Mouse (Mus musculus) adrenal gland, postnatal 10 days (tissue): ENCODE measurements at regions not wholly inside any gene's neighbourhood (a gene's known extent, or its start where the extent isn't known, plus 50 kb on each side); places are given as distances from the start of the nearest gene placed in this dataset.
A peak's percentile ranks its signal among the peaks of the same experiment; 100 is the strongest.

Source experiments
- DNase-seq: peaks from one replicate; pipeline ENCODE4 v3.0.0; 2021; ENCODE audit warnings: mixed read lengths

DNA sequence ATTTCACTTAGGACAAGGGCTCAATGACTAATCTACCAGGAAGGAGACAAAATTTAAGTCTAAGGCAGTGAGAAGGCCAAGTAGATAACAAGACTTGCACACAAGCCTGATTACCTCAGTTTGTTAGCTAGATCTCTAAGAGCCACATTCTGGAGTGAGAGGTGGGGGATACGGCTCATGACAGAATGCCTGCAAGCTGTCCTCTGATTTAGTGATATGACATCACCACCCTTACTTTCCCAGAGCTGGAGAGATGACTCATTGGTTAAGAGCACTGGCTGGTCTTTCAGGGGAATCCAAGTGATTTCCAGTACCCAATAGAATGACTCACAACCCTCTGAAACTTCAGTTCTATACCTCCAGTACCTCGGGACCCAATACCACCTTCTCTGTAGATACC lies 177.5 kb upstream of the Lyplal1 start:
- DNase-seq: no peak

DNA sequence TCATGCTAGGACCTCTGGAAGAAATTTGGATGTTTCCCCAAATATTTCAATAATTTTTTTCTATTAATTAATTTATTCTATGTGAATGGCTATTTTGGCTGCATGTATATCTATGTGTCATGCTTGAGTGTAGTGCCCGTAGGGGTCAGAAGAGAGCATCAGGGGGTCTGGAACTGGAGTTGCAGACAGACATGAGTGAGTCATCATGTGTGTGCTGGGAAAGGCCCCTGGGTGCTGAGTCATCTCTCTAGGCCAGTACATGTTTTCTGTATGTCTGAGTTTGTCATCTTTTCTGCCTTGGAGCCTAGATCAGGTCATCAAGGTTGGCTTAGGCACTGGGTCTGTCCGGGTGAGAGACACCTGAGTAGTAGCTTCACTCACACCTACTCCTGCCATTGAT lies 172.0 kb upstream of the Lyplal1 start:
- peak; percentile 3 for DNase-seq

- DNase-seq: no peak
Observed at GRCm38 (mm10) chr1:186287831-186288230, 170.7 kb upstream of the Lyplal1 start.

GRCm38 (mm10) chr1:186286401-186286800 lies 169.3 kb upstream of the Lyplal1 start:
- DNase-seq: no peak

DNA sequence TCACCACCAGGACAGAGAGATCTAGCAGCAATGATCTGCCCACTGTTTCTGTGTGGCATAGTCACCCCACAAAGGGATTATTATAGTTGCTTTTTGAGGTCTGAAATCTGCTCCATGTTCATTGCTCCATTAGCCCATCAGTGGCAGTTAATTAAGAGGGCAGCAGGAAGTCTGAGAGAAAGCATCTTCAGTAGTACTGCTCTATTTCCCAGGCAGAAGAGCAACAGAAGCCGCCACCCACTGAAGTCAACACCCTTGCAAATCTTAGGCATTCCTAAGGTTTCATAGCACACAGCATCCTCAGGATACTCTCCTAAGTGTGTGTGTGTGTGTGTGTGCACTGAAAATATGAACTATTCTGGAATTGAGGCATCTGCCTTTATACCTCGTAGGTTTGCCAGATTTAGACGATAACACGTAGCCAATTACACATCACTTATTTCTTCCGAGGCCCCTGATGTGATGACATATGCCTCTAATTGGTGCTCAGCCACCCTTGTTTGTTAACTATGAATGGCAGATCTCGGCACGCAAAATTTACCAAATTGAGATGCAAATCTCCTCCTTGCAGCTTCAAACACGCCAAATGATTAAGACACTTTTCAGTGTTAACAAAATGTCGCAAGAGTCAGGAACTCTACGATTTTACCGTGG lies 161.0 kb upstream of the Lyplal1 start:
- no peak for DNase-seq

GRCm38 (mm10) chr1:186271436-186271835 lies 154.3 kb upstream of the Lyplal1 start:
- DNase-seq: no peak

DNA sequence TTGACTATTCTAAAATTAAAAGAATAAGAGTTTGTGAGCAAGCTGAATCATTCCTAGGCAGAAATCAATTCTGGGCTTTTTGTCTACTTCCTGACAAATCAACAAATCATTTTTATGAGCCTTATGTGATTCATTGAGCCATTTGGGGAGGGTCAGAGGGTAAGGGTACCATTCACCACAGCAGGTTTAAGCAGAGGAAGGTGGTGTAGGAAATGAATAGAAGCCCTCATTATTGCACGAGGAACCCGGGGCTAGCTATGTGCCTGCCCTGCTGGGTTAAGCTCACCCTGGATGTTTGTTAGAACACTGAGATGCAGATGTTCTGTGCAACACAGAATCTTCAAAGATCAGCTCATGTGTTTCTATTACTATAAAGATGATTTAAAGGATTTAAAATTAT lies 150.2 kb upstream of the Lyplal1 start:
- no peak for DNase-seq

DNA sequence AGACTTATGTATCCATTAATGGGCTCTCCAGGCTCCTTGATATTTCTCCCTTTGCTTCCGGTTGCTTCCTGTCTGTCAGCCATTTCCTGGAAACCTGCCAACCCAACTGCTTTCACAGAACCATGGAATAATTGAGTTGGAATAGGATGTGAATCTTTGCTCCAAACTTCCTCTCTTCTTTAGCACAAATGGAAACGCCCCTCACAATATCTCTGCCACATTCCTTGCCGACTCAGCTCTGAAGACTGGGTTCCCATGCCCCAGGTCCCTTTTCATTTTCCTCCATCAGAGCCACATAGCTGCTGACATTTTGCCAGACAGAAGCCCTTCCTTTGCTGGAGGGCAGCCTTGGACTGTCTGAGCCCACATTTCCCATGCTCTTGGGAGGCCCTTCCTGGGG lies 147.5 kb upstream of the Lyplal1 start:
- DNase-seq: peak; percentile 30

DNA sequence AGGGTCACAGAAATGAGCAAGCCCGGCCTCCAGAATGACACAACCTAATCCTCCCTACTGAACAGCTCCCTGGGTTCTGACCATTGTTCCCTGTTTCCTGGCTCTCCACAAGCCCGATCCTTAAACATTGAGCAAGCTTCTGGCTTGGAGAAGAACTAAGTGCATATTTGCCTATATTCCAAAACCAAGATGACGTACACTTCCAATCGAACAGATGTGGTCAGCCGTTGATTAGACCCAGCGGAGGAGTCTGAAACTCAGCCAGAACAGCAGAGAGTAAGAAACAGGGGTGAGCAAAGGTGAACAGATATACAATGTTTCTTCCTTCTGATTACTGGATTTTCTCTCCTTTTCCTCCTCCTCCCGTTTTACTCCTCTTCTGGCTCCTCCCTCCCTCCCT lies 146.8 kb upstream of the Lyplal1 start:
- no peak for DNase-seq

GRCm38 (mm10) chr1:186263196-186263595 lies 146.1 kb upstream of the Lyplal1 start:
- DNase-seq: no peak

DNA sequence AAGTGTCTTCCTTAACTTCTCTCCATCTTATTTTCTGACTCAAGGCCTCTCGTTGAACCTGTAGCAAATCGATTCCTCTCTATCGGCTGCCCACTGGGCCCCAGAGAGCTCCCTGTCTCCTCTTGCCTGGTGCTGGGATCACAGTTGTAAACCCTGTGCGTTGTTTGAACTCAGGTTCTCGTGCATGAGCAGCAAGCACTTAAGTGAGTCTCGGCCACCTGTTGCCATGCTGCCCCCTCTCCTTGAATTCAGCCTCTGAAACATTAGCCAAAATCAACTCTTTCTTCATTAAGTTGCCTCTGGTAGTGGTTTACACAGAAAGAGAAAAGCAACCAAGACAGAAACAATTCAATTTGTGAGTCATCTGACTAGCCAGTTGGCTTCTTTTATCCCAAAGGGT lies 144.9 kb upstream of the Lyplal1 start:
- no peak for DNase-seq

DNA sequence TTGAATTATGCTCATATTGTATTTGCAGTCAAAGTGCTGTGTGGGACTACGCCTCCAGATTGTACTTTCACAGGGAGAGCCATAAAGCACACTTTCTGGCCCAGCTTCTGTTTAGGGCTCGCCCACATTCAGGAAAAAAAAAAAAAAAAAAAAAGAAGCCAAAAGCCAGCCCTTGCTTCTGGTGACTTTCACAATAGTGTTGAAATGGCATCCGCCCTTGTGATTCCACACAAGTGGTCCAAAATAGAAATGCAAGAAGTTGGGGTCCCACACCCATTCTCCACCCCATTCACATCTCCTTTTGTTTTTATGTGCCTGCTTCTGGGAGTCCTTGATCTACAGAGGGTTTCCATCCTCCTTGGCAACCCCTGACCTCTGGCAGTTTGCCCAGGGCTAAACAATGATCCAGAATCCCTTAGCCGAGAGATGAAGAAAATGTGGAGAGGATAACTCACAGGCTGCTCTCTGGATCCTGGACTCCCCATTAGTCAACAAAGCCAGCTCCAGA lies 144.3 kb upstream of the Lyplal1 start:
- DNase-seq: peak; percentile 79

GRCm38 (mm10) chr1:186257611-186258010 lies 140.5 kb upstream of the Lyplal1 start:
- DNase-seq: no peak

- no peak for DNase-seq
Observed at GRCm38 (mm10) chr1:186255476-186256080, 138.5 kb upstream of the Lyplal1 start.

DNA sequence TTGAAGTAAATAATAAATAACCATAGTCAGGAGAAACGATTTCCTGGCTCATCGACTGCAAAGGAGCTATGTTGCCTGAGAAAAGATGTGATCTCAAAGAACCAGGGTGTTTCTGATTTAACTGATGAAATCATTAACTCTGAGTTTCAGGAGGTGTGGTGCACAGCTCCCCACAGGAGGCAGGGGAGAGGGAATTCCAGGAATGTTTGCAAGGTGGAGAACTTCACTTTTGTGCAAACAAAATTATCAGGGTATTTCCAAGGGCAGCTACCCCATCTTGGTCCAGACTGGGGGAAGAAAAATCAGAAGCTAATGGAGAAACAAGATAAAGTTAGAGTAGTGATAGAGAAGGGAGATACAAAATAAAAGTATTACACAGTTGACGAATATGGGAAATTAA lies 137.4 kb upstream of the Lyplal1 start:
- DNase-seq: no peak

DNA sequence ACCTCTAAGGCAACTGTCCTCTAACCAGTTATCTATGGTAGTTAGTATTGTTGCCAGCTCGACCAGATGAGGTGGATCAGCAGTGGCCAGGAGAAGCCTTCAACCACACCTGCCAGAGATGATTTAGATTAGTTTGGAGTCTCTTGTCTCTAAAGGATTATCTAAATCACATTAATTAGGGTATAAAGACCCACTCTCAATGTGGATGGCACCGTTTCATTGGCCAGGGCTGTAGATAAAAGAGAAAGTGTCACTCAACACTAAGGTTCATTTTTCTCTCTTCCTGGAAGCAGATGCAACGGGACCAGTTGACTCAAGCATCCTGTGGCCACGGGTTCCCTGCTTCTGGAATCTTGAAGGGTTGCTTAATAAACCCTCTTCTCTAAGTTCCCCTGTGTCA lies 135.4 kb upstream of the Lyplal1 start:
- no peak for DNase-seq

DNA sequence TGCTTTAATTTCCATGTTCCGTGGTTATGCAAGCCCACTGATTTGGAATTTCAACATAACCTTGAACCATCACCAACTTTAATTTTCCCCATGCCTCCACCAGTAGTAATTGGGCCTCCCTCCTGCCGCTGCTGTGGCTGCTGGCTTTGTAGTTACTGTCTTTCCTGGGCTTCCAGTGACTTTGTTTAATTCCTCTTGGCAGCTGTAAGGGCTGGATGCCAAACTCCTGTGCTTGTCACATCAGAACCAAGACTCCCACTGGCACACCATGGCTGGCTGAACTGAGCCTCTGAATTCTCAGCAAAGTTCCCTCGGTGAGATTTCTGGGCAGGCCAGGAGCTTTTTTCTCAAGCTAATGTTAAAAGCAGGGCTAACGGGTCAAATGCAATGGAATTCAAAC lies 133.2 kb upstream of the Lyplal1 start:
- peak; percentile 47 for DNase-seq

DNA sequence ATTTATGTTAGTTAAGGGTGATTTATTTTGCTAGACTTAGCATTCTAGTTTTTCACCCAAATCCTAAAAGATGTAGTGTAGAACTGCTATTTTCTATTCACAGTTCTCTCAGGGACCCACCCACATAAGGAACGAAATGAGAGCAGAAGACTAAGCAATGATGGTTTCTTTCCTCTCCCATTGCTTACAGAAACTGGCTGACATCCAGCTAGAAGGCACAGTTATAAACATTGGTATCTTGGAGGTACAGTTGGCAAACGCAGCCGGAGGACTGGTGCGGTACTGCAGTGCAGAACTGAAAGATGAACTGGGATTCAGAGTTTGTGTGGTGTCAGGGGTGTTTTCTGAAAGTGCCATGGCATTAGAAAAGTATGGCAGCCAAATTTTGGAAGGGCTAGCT lies 132.1 kb upstream of the Lyplal1 start:
- DNase-seq: no peak

DNA sequence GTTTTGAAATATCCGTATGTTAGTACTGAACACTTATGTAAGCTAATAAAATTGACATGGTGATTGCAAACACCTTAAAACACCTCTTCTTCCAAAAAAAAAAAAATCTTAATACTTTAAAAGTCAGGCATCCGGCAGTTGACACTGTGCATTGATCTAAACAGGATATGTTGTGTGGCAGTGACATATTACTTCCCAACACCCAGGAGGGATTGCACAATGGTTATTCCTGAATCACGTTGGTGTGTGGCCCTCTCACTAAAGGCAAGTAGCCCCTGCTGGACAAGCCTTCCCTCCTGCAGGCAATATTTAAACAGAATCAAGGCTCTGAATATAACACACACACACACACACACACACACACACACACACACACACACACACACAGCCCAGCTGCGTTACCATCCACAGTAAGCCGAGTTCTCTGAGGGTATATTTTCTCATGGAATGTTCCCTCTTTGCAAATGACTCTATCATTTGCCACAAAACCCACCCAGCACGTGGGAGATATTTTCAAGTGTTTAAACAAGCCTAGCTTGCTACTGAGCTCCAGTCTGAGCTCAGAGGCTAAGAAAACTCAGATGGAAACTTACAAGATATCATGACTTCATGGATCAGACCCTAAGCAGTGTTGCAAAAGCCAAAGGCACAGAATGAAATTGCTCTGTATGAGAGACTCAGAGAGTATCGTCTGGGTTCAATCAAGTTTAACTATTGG lies 128.8 kb upstream of the Lyplal1 start:
- no peak for DNase-seq

DNA sequence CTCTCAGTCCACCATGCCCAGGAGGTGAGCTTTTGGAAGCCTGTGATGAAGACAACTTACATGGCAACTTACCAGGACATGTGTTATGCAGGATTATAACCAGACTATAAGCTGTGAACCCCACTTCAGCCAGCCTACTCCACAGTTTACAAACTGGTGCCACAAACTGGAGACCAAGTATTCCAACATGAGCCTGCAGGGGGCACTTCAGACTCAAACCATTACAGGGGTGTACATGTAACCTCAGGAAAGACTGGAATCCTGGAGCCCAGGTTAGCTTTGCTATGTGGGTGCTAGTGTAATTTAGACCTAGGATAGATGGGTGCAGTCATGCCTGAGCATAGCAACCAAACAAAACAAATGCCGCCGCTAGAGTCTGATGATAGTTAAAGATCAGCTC lies 124.0 kb upstream of the Lyplal1 start:
- DNase-seq: peak; percentile 20

GRCm38 (mm10) chr1:186237556-186237955 lies 120.4 kb upstream of the Lyplal1 start:
- no peak for DNase-seq

- DNase-seq: no peak
Observed at GRCm38 (mm10) chr1:186236267-186237020, 119.3 kb upstream of the Lyplal1 start.

- no peak for DNase-seq
Observed at GRCm38 (mm10) chr1:186234536-186234935, 117.4 kb upstream of the Lyplal1 start.
